Comparison of ENCODE assay signal across 9 mouse cellular contexts in genomic region chr10:84701110-84701509, GRCm38 (mm10). TPM values are rescaled to one million over a fixed set of nuclear protein-coding genes. Genes with fewer than 3 reads are reported as not detected.
DNase-seq lines count a peak whose midpoint lies in the region; ATAC-seq and TF ChIP-seq lines count a peak whose summit lies in the region.
"Had no signal": no experiment of that assay in that cellular context is flagged by ENCODE, and none has a peak within 500 bp of the region (broad histone marks: within the 10 kb centered on the region; RNA-seq: fewer than 3 reads in every experiment).

No protein-coding gene starts in this region.

- DNase-seq in frontal cortex, postnatal 36 days (ENCODE audit: low spot score in 2 of 2) = peak; percentile 35 to 45
- DNase-seq in frontal cortex, postnatal 14 days (ENCODE audit: low spot score in 2 of 2) = no peak
- peak; percentile 94 for DNase-seq in Muller cell, postnatal 12 days (ENCODE audit: inconsistent ontology term)
- peak; percentile 97 for DNase-seq in heart, adult 11 months
- peak; percentile 56 to 60 for DNase-seq in kidney, postnatal 36 days
- DNase-seq in thymus, adult 2 months = no peak
- no peak for DNase-seq in forebrain, embryonic 10.5 days (ENCODE audit: extremely low spot score, low spot score)

- H3K4me1 ChIP-seq in midbrain, embryonic 16.5 days (ENCODE audit: control insufficient read depth, insufficient read depth, low read length) = peaks cover 4% of the 10 kb centered on the region; the same call in 1 of the 2 replicates
- H3K4me1 ChIP-seq in thymus, adult 2 months (replicated peaks; ENCODE audit: control insufficient read depth, insufficient read depth, low read length) = no peaks in the 10 kb centered on the region
- peaks cover 4% of the 10 kb centered on the region for H3K4me1 ChIP-seq in forebrain, embryonic 10.5 days

- no peaks in the 10 kb centered on the region for H3K27me3 ChIP-seq in midbrain, embryonic 16.5 days (ENCODE audit: control insufficient read depth, insufficient read depth, low read depth, low read length)
- no peaks in the 10 kb centered on the region for H3K27me3 ChIP-seq in thymus, adult 2 months (ENCODE audit: control insufficient read depth, insufficient read depth, low read length)
- peaks cover 10% of the 10 kb centered on the region for H3K27me3 ChIP-seq in forebrain, embryonic 10.5 days (ENCODE audit: poor library complexity, severe bottlenecking)

- peaks cover 21% of the 10 kb centered on the region for H3K36me3 ChIP-seq in midbrain, embryonic 16.5 days (ENCODE audit: control insufficient read depth, insufficient read depth, low read length)
- H3K36me3 ChIP-seq in thymus, adult 2 months (ENCODE audit: control insufficient read depth, insufficient read depth, low read length) = peaks cover 7% of the 10 kb centered on the region; the same call in 1 of the 2 replicates
- peaks cover 58% of the 10 kb centered on the region for H3K36me3 ChIP-seq in forebrain, embryonic 10.5 days (replicated peaks)

- TF ChIP-seq CTCF in thymus, adult 2 months (IDR thresholded peaks at IDR 0.05; ENCODE audit: borderline replicate concordance, control insufficient read depth, extremely low read depth, insufficient read depth, low read length, poor library complexity) = no peak

- H3K4me2 ChIP-seq in midbrain, embryonic 16.5 days (ENCODE audit: low read length) = no peak overlapping the region
- H3K4me2 ChIP-seq: midbrain, embryonic 12.5 days had no signal

- no peaks in the 10 kb centered on the region for H3K9me3 ChIP-seq in midbrain, embryonic 16.5 days (replicated peaks; ENCODE audit: control insufficient read depth, low read length, poor library complexity, severe bottlenecking)
- H3K9me3 ChIP-seq in forebrain, embryonic 10.5 days = no peaks in the 10 kb centered on the region
- H3K9me3 ChIP-seq: midbrain, embryonic 12.5 days had no signal

- no peak overlapping the region for H3K4me3 ChIP-seq in midbrain, embryonic 16.5 days (ENCODE audit: low read depth, low read length)
- H3K4me3 ChIP-seq in thymus, adult 2 months (ENCODE audit: control insufficient read depth, insufficient read depth, low read length) = no peak overlapping the region
- H3K4me3 ChIP-seq in forebrain, embryonic 10.5 days = no peak overlapping the region
- H3K4me3 ChIP-seq: midbrain, embryonic 12.5 days had no signal

- H3K27ac ChIP-seq in midbrain, embryonic 16.5 days (ENCODE audit: low read length) = no peak overlapping the region
- H3K27ac ChIP-seq in thymus, adult 2 months (ENCODE audit: control insufficient read depth, insufficient read depth, low read length) = no peak overlapping the region
- H3K27ac ChIP-seq in forebrain, embryonic 10.5 days = no peak overlapping the region
- H3K27ac ChIP-seq: midbrain, embryonic 12.5 days had no signal

- TF ChIP-seq POLR2A in thymus, adult 2 months (IDR thresholded peaks at IDR 0.05; ENCODE audit: control insufficient read depth, extremely low read depth, insufficient read depth, low read length, poor library complexity) = no peak

- WGBS in midbrain, embryonic 16.5 days = 86% methylated on average over 8 of the region's 8 CpGs
- WGBS in thymus, adult 2 months = 85% methylated on average over 8 of the region's 8 CpGs
- 91% methylated on average over 8 of the region's 8 CpGs for WGBS in forebrain, embryonic 10.5 days

- ATAC-seq in midbrain, embryonic 16.5 days = no peak

- H3K9ac ChIP-seq in midbrain, embryonic 16.5 days (ENCODE audit: low read depth, low read length) = no peak overlapping the region
- H3K9ac ChIP-seq: midbrain, embryonic 12.5 days had no signal

RNA-seq across cellular contexts. Expression of gene Rfx4, which starts 54.8 kb away (rescaled TPM):
- polyA plus RNA-seq in midbrain, embryonic 16.5 days (2015; fragmentation: Nextera tagmentation; extraction: Ambion mirVana) = 12.6 and 13.9 TPM in 2 replicates
- 0.04 and 0.12 TPM in 2 replicates for polyA plus RNA-seq in thymus, adult 2 months (2012; rRNA removed)
- polyA plus RNA-seq in forebrain, embryonic 10.5 days (2016; fragmentation: Nextera tagmentation; extraction: Ambion mirVana) = 24.8 and 26.1 TPM in 2 replicates

Comparison
In these comparisons a context has a peak if more than half of its experiments do, and no peak if none do; other contexts are left out.
1. DNase-seq: peak in frontal cortex, postnatal 36 days (2 of 2), Muller cell, postnatal 12 days (single experiment), heart, adult 11 months (single experiment) and kidney, postnatal 36 days (2 of 2); none in frontal cortex, postnatal 14 days (0 of 2), thymus, adult 2 months (single experiment) and forebrain, embryonic 10.5 days (single experiment).
2. RNA of gene Rfx4, which starts 54.8 kb away (polyA plus RNA-seq): 24.8 to 26.1 TPM in forebrain, embryonic 10.5 days and 12.6 to 13.9 TPM in midbrain, embryonic 16.5 days; 0.04 to 0.12 TPM in thymus, adult 2 months; every median in the first group is over 10 times any median in the second.